Mouse (Mus musculus) heart, adult 10 weeks (tissue): ENCODE data around the gene Hepacam. TPM values are rescaled to one million over a fixed set of nuclear protein-coding genes. Genes with fewer than 3 reads are reported as not detected.

Source experiments
- polyA plus RNA-seq: library from polyadenylated mRNA; stranded (reverse); fragments of 350-450 nt; fragmentation: Illumina TruSeq; extraction: RNeasy Lipid Tissue Mini Kit (QIAGEN cat#74804); gene quantifications from one replicate; pipeline ENCODE4 v1.2.3, GENCODE M21; 2014; ENCODE audit warnings: low read depth, low replicate concordance

Hepacam gene
- not detected for polyA plus RNA-seq

GRCm38 (mm10) chr9:37367301-37368080, at the start of gene Hepacam:
Hepacam (plus strand) TSS chr9:37367351.

GRCm38 (mm10) chr9:37347988-37348642, 19.0 kb upstream of the Hepacam start, which contains the start of gene Ccdc15:
Ccdc15 (minus strand) TSS chr9:37348432.

GRCm38 (mm10) chr9:37401802-37402201, 34.7 kb downstream of the Hepacam start, which contains the start of gene Robo4:
Robo4 (plus strand) TSS chr9:37401897.

GRCm38 (mm10) chr9:37432720-37433421, 65.7 kb downstream of the Hepacam start, which contains the start of gene Robo3:
Robo3 (minus strand) TSS chr9:37433246.

Other genes starting within 250 kb of the Hepacam start
- 8.3 TPM for gene Pknox2, start 219.9 kb upstream of the Hepacam start, polyA plus RNA-seq
- gene Tmem218, start 159.1 kb upstream of the Hepacam start, polyA plus RNA-seq, result 9.3 TPM
- 3.7 TPM for gene Slc37a2, start 111.6 kb upstream of the Hepacam start, polyA plus RNA-seq
- gene Ccdc15, start 18.9 kb upstream of the Hepacam start, polyA plus RNA-seq, result 1.6 TPM
- 22.6 TPM for gene Robo4, start 34.5 kb downstream of the Hepacam start, polyA plus RNA-seq
- not detected for gene Robo3, start 65.9 kb downstream of the Hepacam start, polyA plus RNA-seq
- gene Msantd2, start 122.0 kb downstream of the Hepacam start, polyA plus RNA-seq, result 26.6 TPM
- gene Esam, start 160.7 kb downstream of the Hepacam start, polyA plus RNA-seq, result 73.7 TPM
- 17.8 TPM for gene Vsig2, start 171.9 kb downstream of the Hepacam start, polyA plus RNA-seq
- 2.3 TPM for gene Nrgn, start 185.6 kb downstream of the Hepacam start, polyA plus RNA-seq
- gene Siae, start 188.3 kb downstream of the Hepacam start, polyA plus RNA-seq, result 12.0 TPM
- gene Spa17, start 246.4 kb downstream of the Hepacam start, polyA plus RNA-seq, result 9.9 TPM